Mouse (Mus musculus) hindbrain, embryonic 15.5 days (tissue): ENCODE results near the gene Atp5j. TPM values are rescaled to one million over a fixed set of nuclear protein-coding genes. Genes with fewer than 3 reads are reported as not detected.

Experiments used
- ATAC-seq: fragments of 200-750 bp; cut with Nextera tagmentation; 2 replicates; pipeline ENCODE4 v1.8.0; 2017; ENCODE audit warnings: low read depth, moderate number of reproducible peaks, moderate TSS enrichment; ENCODE audit not compliant: low FRiP score
- H3K27ac ChIP-seq: fragments of 300-500 bp; sonication (generic); replicated peaks from 2 replicates; pipeline ENCODE4 v1.5.1; 2015; ENCODE audit warnings: mild to moderate bottlenecking, inconsistent platforms
- H3K27me3 ChIP-seq: fragments of 300-500 bp; sonication (generic); 2 replicates; pipeline ENCODE4 v1.6.1; 2015; ENCODE audit warnings: control low read depth, inconsistent platforms
- H3K36me3 ChIP-seq: fragments of 300-500 bp; sonication (generic); 2 replicates; pipeline ENCODE4 v1.6.1; 2015; ENCODE audit warnings: control low read depth, inconsistent platforms
- H3K4me1 ChIP-seq: fragments of 300-500 bp; sonication (generic); replicated peaks from 2 replicates; pipeline ENCODE4 v1.6.1; 2015; ENCODE audit warnings: control low read depth, inconsistent platforms
- H3K4me2 ChIP-seq: fragments of 300-500 bp; sonication (generic); 2 replicates; pipeline ENCODE4 v1.6.1; 2015; ENCODE audit warnings: moderate library complexity, mild to moderate bottlenecking, inconsistent platforms
- H3K4me3 ChIP-seq: fragments of 300-500 bp; sonication (generic); 2 replicates; pipeline ENCODE4 v1.5.1; 2015; ENCODE audit warnings: mild to moderate bottlenecking, inconsistent platforms
- H3K9ac ChIP-seq: fragments of 300-500 bp; sonication (generic); 2 replicates; pipeline ENCODE4 v1.6.1; 2015; ENCODE audit warnings: inconsistent platforms
- H3K9me3 ChIP-seq: fragments of 300-500 bp; sonication (generic); 2 replicates; pipeline ENCODE4 v1.6.1; 2016; ENCODE audit warnings: control low read depth, inconsistent platforms
- WGBS: fragments of 180-500 bp; shearing (Covaris S2); methylation state at CpG from one replicate; pipeline ENCODE4 v1.1.7; 2015; 5-methylcytosine and 5-hydroxymethylcytosine counted together
- polyA plus RNA-seq: library from polyadenylated mRNA; unstranded; fragments of >200 nt; fragmentation: Nextera tagmentation; extraction: Ambion mirVana; gene quantifications from 2 replicates; pipeline ENCODE4 v1.2.1, GENCODE M21; 2015

Atp5j gene
- polyA plus RNA-seq, 1 experiment from 2014 or later: 767 TPM

DNA sequence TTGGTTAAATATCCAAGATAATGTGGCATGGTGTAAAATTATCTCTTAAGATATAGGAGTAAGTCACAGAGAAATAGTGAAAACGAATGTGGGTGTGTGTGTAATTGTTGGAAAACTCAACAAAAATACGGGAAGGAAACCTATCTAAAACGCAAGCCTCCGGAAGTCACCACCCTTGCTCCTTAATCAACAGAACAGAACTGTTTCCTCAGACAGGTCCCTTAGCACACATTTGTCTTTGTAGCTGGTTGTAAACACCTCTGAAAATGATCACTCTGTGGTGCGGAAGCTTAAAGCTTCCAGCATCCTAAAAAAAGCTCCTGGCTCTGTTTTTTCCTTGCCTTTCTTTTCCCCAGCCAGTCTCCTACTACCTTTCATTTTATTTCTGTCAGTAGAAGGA is 30.6 kb downstream of the Atp5j start:
- H3K4me1 ChIP-seq: no peaks in the 10 kb centered on the region
- 0 out of 2 replicates have a peak, but pooled peaks cover 3% of the 10 kb centered on the region for H3K36me3 ChIP-seq
- WGBS: 85% methylated on average over 5 of the region's 5 CpGs
- no peak overlapping the region for H3K4me2 ChIP-seq
- no peaks in the 10 kb centered on the region for H3K9me3 ChIP-seq
- no peak for ATAC-seq
- no peak overlapping the region for H3K4me3 ChIP-seq
- H3K27me3 ChIP-seq: no peaks in the 10 kb centered on the region
- no peak overlapping the region for H3K9ac ChIP-seq
- H3K27ac ChIP-seq: no peak overlapping the region

DNA sequence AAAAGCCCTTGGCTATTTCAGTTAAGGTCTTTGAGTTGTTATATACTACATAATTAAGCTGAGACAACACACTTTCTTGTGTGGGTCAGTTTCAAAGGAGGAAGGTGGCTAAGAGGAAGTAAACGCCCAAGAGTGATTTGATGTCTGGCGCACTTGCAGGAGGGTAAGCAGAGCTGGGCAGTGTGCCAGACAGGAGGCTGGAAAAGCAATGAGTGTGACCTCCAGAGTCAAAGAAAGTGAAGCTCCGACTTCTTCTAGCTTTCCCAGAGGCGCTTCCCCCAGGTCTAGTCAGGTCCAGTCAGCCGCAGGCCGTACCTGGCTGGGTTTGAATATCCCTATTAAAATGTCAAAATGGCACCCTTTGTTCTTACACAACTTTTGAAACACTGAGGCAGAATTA is 33.2 kb downstream of the Atp5j start:
- Histone ChIP-seq H3K27me3 (no peaks in the 10 kb centered on the region), H3K9ac (no peak overlapping the region), H3K36me3 (0 out of 2 replicates have a peak, but pooled peaks cover 3% of the 10 kb centered on the region), H3K9me3 (no peaks in the 10 kb centered on the region), H3K4me1 (no peaks in the 10 kb centered on the region), H3K4me3 (no peak overlapping the region), H3K4me2 (no peak overlapping the region), H3K27ac (no peak overlapping the region)
- ATAC-seq: no peak
- 64% methylated on average over 6 of the region's 6 CpGs for WGBS

GRCm38 (mm10) chr16:84800038-84800437 is 35.4 kb downstream of the Atp5j start:
- Histone ChIP-seq H3K4me3 (no peak overlapping the region), H3K4me2 (no peak overlapping the region), H3K27me3 (no peaks in the 10 kb centered on the region), H3K9ac (no peak overlapping the region), H3K9me3 (no peaks in the 10 kb centered on the region), H3K27ac (no peak overlapping the region), H3K4me1 (no peaks in the 10 kb centered on the region), H3K36me3 (no peaks in the 10 kb centered on the region)
- no peak for ATAC-seq
- WGBS: 100% methylated on average over 1 of the region's 2 CpGs

DNA sequence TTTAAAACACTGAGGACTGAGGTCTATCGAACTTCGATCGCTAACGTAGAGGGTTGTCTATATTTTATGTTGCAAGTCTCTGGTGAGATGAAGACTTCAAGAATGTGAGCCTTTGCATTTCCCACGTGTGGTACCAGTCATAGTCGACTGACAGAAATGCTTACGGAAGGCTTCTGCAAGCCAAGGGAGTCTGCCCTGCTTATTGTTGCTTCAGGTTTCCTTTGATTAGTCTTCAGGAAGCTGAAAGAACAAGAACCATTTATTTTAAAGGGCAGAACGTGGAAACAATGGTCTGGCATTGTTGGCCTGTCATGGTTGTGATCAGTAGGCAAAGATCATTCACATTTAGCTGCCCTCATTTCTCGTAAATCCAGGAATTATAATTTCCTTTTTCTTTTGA is 38.7 kb downstream of the Atp5j start:
- WGBS: 57% methylated on average over 9 of the region's 9 CpGs
- ATAC-seq: no peak

DNA sequence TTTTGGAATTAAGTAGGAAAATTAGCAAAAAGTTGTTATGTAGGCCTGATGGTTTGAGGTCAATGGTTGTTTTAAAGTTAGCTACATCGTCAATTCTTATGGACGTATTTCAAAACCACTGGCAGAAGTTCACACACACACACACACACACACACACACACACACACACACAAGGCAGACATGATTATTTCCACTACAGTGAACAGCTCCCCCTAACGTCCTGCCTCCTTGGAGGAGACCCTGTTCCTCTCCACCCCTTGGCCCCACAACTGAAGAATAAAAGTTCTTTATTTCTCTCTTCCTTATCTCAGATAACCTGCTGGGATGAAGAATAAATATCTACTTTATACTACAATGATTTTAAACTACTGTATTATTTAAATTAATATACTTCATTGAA is 40.1 kb downstream of the Atp5j start:
- no peaks in the 10 kb centered on the region for H3K36me3 ChIP-seq
- ATAC-seq: no peak
- no peak overlapping the region for H3K9ac ChIP-seq
- no peaks in the 10 kb centered on the region for H3K4me1 ChIP-seq
- H3K4me2 ChIP-seq: no peak overlapping the region
- 68% methylated on average over 3 of the region's 3 CpGs for WGBS
- no peaks in the 10 kb centered on the region for H3K9me3 ChIP-seq
- H3K4me3 ChIP-seq: no peak overlapping the region
- no peak overlapping the region for H3K27ac ChIP-seq
- H3K27me3 ChIP-seq: no peaks in the 10 kb centered on the region

More for the DNA sequence above, 38.7 kb downstream of the Atp5j start:
- Histone ChIP-seq H3K9me3 (no peaks in the 10 kb centered on the region), H3K4me3 (no peak overlapping the region), H3K9ac (no peak overlapping the region), H3K4me1 (no peaks in the 10 kb centered on the region), H3K36me3 (no peaks in the 10 kb centered on the region), H3K27ac (no peak overlapping the region), H3K27me3 (no peaks in the 10 kb centered on the region), H3K4me2 (no peak overlapping the region)

GRCm38 (mm10) chr16:84793401-84793800 is 42.0 kb downstream of the Atp5j start:
- no peak for ATAC-seq

GRCm38 (mm10) chr16:84790595-84791165 is 44.7 kb downstream of the Atp5j start:
- no peak overlapping the region for H3K9ac ChIP-seq
- no peaks in the 10 kb centered on the region for H3K27me3 ChIP-seq
- H3K27ac ChIP-seq: no peak overlapping the region
- ATAC-seq: no peak
- H3K4me1 ChIP-seq: no peaks in the 10 kb centered on the region
- WGBS: 91% methylated on average over 2 of the region's 2 CpGs
- no peak overlapping the region for H3K4me3 ChIP-seq
- no peak overlapping the region for H3K4me2 ChIP-seq
- no peaks in the 10 kb centered on the region for H3K9me3 ChIP-seq
- H3K36me3 ChIP-seq: no peaks in the 10 kb centered on the region

More at GRCm38 (mm10) chr16:84793401-84793800, 42.0 kb downstream of the Atp5j start:
- H3K27ac ChIP-seq: no peak overlapping the region
- H3K4me1 ChIP-seq: no peaks in the 10 kb centered on the region
- 92% methylated on average over 14 of the region's 14 CpGs for WGBS
- no peaks in the 10 kb centered on the region for H3K36me3 ChIP-seq
- no peaks in the 10 kb centered on the region for H3K9me3 ChIP-seq
- no peak overlapping the region for H3K9ac ChIP-seq
- no peaks in the 10 kb centered on the region for H3K27me3 ChIP-seq
- no peak overlapping the region for H3K4me3 ChIP-seq
- no peak overlapping the region for H3K4me2 ChIP-seq

GRCm38 (mm10) chr16:84784966-84785365 is 50.5 kb downstream of the Atp5j start:
- Histone ChIP-seq H3K27ac (no peak overlapping the region), H3K4me2 (no peak overlapping the region), H3K4me3 (no peak overlapping the region), H3K9ac (no peak overlapping the region), H3K9me3 (no peaks in the 10 kb centered on the region), H3K27me3 (no peaks in the 10 kb centered on the region), H3K4me1 (0 out of 2 replicates have a peak, but pooled peaks cover 5% of the 10 kb centered on the region), H3K36me3 (no peaks in the 10 kb centered on the region)
- ATAC-seq: no peak
- 29% methylated on average over 7 of the region's 7 CpGs for WGBS

GRCm38 (mm10) chr16:84783279-84783678 is 52.1 kb downstream of the Atp5j start:
- WGBS: 58% methylated on average over 2 of the region's 2 CpGs
- Histone ChIP-seq H3K4me1 (0 out of 2 replicates have a peak, but pooled peaks cover 5% of the 10 kb centered on the region), H3K4me2 (no peak overlapping the region), H3K4me3 (no peak overlapping the region), H3K9ac (no peak overlapping the region), H3K27me3 (no peaks in the 10 kb centered on the region), H3K27ac (no peak overlapping the region), H3K36me3 (no peaks in the 10 kb centered on the region), H3K9me3 (no peaks in the 10 kb centered on the region)
- no peak for ATAC-seq

DNA sequence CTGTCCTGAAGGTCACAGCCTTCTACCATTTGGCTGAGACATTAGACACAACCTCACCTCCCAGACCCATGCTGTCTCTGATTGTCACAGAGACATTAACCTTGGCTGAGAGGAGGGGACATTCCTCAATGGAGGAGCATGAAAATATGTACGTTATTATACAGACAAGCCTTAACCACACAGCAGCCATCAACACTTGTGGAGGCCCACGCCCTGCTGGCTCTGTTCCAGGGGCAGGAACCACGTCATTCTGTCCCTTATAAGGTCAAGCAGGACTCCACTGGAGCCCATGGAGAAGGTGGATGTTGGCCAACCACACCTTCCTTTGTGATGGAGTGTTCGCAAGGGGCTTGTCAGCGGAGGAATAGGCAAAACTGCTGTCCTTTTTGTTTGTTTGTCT is 55.7 kb downstream of the Atp5j start:
- Histone ChIP-seq H3K36me3 (no peaks in the 10 kb centered on the region), H3K27me3 (no peaks in the 10 kb centered on the region), H3K4me3 (no peak overlapping the region), H3K4me1 (peaks cover 17% of the 10 kb centered on the region), H3K9me3 (no peaks in the 10 kb centered on the region), H3K27ac (no peak overlapping the region), H3K4me2 (no peak overlapping the region), H3K9ac (no peak overlapping the region)
- WGBS: 87% methylated on average over 5 of the region's 5 CpGs
- no peak for ATAC-seq

DNA sequence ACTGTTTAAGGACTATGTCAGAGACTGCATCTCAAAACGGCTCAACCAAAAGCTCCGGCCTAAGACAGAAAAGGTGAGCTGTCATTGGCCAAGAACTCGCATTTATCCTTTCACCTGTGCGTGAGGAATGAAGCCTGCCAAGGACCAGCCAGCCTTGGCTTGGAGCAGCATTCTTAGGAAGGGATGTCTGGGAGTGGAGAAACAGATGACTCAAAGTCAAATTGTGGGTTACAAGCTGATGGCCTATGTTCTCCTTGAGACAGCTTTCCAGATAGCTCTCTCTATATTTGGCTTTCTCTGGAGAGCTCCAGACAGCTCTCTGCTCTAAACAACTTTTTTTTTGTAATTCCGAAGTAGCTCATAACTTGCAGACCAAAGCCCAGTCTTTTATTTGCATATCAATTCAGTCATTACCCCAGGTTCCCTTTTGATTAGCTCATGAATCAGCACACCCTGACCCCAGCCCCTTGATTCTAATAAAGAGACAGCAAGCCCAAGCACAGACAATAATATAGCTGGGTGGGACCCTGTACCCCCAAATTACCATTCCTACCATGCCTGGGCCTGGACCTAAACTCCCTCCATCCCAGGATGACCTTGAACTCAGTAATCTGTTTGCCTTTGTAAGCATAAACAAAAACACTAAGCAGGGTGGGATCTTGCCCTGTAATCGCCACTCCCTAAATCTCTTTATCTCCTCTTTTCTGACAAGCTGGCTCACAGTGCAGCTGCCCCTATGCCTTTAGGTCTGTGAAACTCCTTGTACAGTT is 56.4 kb downstream of the Atp5j start:
- no peak overlapping the region for H3K4me3 ChIP-seq
- WGBS: 86% methylated on average over 6 of the region's 6 CpGs
- peaks cover 17% of the 10 kb centered on the region for H3K4me1 ChIP-seq
- no peaks in the 10 kb centered on the region for H3K36me3 ChIP-seq
- H3K9me3 ChIP-seq: no peaks in the 10 kb centered on the region
- no peak for ATAC-seq
- no peak overlapping the region for H3K9ac ChIP-seq
- H3K4me2 ChIP-seq: no peak overlapping the region
- H3K27me3 ChIP-seq: no peaks in the 10 kb centered on the region
- H3K27ac ChIP-seq: no peak overlapping the region

DNA sequence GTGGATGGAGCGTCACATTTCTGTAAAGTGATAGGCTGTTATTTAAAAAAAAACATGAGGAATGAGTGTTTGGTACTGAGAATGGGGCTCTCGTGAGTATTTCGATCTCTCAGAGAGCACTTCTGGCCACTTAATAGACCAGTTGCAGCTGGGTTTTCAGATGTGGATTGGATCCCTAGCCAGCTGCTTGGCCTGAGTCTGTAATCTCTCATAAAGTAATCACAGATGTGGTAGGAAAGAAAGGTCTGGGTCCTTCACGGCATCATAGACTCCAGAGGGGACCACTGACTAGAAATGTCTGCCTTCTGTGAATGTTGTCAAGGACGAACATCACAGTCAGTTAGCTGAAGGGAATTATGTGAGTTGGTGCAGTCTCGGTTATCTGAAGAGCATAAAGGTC is 57.0 kb downstream of the Atp5j start:
- H3K9ac ChIP-seq: no peak overlapping the region
- no peak overlapping the region for H3K4me3 ChIP-seq
- H3K9me3 ChIP-seq: no peaks in the 10 kb centered on the region
- no peak for ATAC-seq
- H3K4me2 ChIP-seq: no peak overlapping the region
- no peaks in the 10 kb centered on the region for H3K27me3 ChIP-seq
- 89% methylated on average over 6 of the region's 6 CpGs for WGBS
- peaks cover 20% of the 10 kb centered on the region for H3K4me1 ChIP-seq
- no peaks in the 10 kb centered on the region for H3K36me3 ChIP-seq
- no peak overlapping the region for H3K27ac ChIP-seq
